Comparison of ENCODE assay signal across 10 mouse cellular contexts in genomic region chr3:159884802-159885201, GRCm38 (mm10). TPM values are rescaled to one million over a fixed set of nuclear protein-coding genes. Genes with fewer than 3 reads are reported as not detected.
DNase-seq lines count a peak whose midpoint lies in the region; ATAC-seq and TF ChIP-seq lines count a peak whose summit lies in the region.
"Had no signal": no experiment of that assay in that cellular context is flagged by ENCODE, and none has a peak within 500 bp of the region (broad histone marks: within the 10 kb centered on the region; RNA-seq: fewer than 3 reads in every experiment).

No protein-coding gene starts in this region.

- peak; percentile 8; the same call in 1 of the 2 replicates for ATAC-seq in forebrain, postnatal 0 days

- H3K9ac ChIP-seq in forebrain, postnatal 0 days = no peak overlapping the region

- peak; percentile 63 for DNase-seq in heart, adult 11 months
- no peak for DNase-seq in heart, postnatal 25 days (ENCODE audit: low spot score)
- peak; percentile 49 for DNase-seq in 3T3-L1 (ENCODE audit: low read depth, low spot score)
- no peak for DNase-seq in forebrain, postnatal 0 days
- DNase-seq in midbrain, embryonic 10.5 days (ENCODE audit: low spot score) = no peak
- DNase-seq in ovary, postnatal 14 days (ENCODE audit: low spot score) = no peak
- DNase-seq in left cerebral cortex, adult 11 months (ENCODE audit: low spot score) = no peak
- no peak for DNase-seq in kidney, postnatal 14 days
- DNase-seq: B cell, adult 2 months; thymus, postnatal 25 days had no signal

- peak overlapping the region; percentile 72 for H3K27ac ChIP-seq in forebrain, postnatal 0 days (ENCODE audit: low read depth, low read length)
- peak overlapping the region; percentile 81 for H3K27ac ChIP-seq in midbrain, embryonic 10.5 days (replicated peaks)

- 0 out of 2 replicates have a peak overlapping the region, but pooled peaks have one; percentile 1 for H3K4me2 ChIP-seq in forebrain, postnatal 0 days (ENCODE audit: low read depth)

- no peaks in the 10 kb centered on the region for H3K27me3 ChIP-seq in forebrain, postnatal 0 days (ENCODE audit: insufficient read depth, low read length)
- no peaks in the 10 kb centered on the region for H3K27me3 ChIP-seq in midbrain, embryonic 10.5 days (ENCODE audit: low read depth, poor library complexity, severe bottlenecking)

- intact Hi-C loops in heart, postnatal 25 days (cut with DNase I) = no loop called here

- no peak overlapping the region for H3K4me3 ChIP-seq in forebrain, postnatal 0 days (ENCODE audit: low read depth, low read length)
- H3K4me3 ChIP-seq in midbrain, embryonic 10.5 days = peak overlapping the region; percentile 1; the same call in 1 of the 2 replicates

- peaks cover 15% of the 10 kb centered on the region for H3K4me1 ChIP-seq in forebrain, postnatal 0 days (ENCODE audit: insufficient read depth)
- peaks cover 50% of the 10 kb centered on the region for H3K4me1 ChIP-seq in midbrain, embryonic 10.5 days

- H3K9me3 ChIP-seq in forebrain, postnatal 0 days (ENCODE audit: low read length) = no peaks in the 10 kb centered on the region
- H3K9me3 ChIP-seq in midbrain, embryonic 10.5 days (replicated peaks) = no peaks in the 10 kb centered on the region

- H3K36me3 ChIP-seq in forebrain, postnatal 0 days (ENCODE audit: insufficient read depth) = no peaks in the 10 kb centered on the region
- H3K36me3 ChIP-seq in midbrain, embryonic 10.5 days = peaks cover 8% of the 10 kb centered on the region

- TF ChIP-seq CTCF in forebrain, postnatal 0 days (IDR thresholded peaks at IDR 0.05; ENCODE audit: low read depth) = no peak

RNA-seq across cellular contexts. Expression of gene Wls, which starts 45.3 kb away (rescaled TPM):
- 10 to 100 TPM; 49.4 to 50.4 TPM for total RNA-seq in heart, postnatal 25 days (2021)
- 31.2 and 39.3 TPM in 2 replicates for total RNA-seq in forebrain, postnatal 0 days (2014; rRNA removed)
- 31.6 and 41.3 TPM in 2 replicates for polyA plus RNA-seq in forebrain, postnatal 0 days (2015; fragmentation: Nextera tagmentation; extraction: Ambion mirVana)
- 192 and 199 TPM in 2 replicates for polyA plus RNA-seq in midbrain, embryonic 10.5 days (2016; fragmentation: Nextera tagmentation; extraction: Ambion mirVana)

Comparison
In these comparisons a context has a peak if more than half of its experiments do, and no peak if none do; other contexts are left out.
1. DNase-seq: peak in heart, adult 11 months (single experiment) and 3T3-L1 (single experiment); none in heart, postnatal 25 days (single experiment), forebrain, postnatal 0 days (single experiment), midbrain, embryonic 10.5 days (single experiment), ovary, postnatal 14 days (single experiment), left cerebral cortex, adult 11 months (single experiment) and kidney, postnatal 14 days (single experiment).